Mouse (Mus musculus): ENCODE results near the gene Mtif3.

DNA sequence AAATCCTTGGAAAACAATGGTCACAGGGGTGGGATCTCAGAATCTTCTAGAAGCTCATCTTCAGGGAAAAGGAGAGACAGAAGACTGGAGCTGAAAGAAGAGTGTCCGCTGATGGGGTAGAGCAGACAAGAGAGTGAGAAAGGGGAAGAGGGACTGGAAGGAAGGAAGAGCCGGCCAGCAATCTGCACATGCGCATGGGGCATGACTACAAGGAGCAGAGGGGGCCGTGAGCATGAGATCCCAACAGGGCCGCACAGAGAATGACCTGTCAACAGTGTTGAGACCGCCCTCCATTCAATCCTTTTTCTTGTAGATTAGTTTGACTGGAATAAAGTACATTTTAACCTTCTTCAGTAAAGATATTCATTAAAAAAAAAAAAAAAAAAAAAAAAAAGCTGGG, 16.1 kb downstream of the Mtif3 start:
- no peak for TF ChIP-seq POLR2A (IDR thresholded peaks at IDR 0.05; ENCODE audit: insufficient read depth, low read depth, low read length)
- TF ChIP-seq CTCF (IDR thresholded peaks at IDR 0.05): no peak
- no peak for TF ChIP-seq EP300 (IDR thresholded peaks at IDR 0.05; ENCODE audit: insufficient read depth, low read depth, low read length)
